Mouse (Mus musculus) cerebellum, adult (tissue): ENCODE results near the gene Tex21.

Experiments
- ATAC-seq: cut with Nextera tagmentation; 2 replicates; pipeline ENCODE4 v1.9.2; 2017; ENCODE audit warnings: mild to moderate bottlenecking, moderate library complexity, mixed read lengths; ENCODE audit not compliant: insufficient number of reproducible peaks, low FRiP score, low TSS enrichment

Tex21 gene

GRCm38 (mm10) chr12:76246646-76247045, at the start of gene Tex21:
TSS of gene Tex21 (minus strand) at chr12:76246746.
- no peak for ATAC-seq

- no peak for ATAC-seq
These were observed 46.6 kb upstream of the Tex21 start for GRCm38 (mm10) chr12:76293192-76293591.

- no peak for ATAC-seq
These were observed 43.7 kb upstream of the Tex21 start for GRCm38 (mm10) chr12:76290271-76290670.

- no peak for ATAC-seq
These were observed 42.9 kb upstream of the Tex21 start for GRCm38 (mm10) chr12:76289428-76289827.

GRCm38 (mm10) chr12:76288494-76288893, 41.9 kb upstream of the Tex21 start:
- ATAC-seq = no peak

- no peak for ATAC-seq
These were observed 41.4 kb upstream of the Tex21 start for GRCm38 (mm10) chr12:76287986-76288385.

DNA sequence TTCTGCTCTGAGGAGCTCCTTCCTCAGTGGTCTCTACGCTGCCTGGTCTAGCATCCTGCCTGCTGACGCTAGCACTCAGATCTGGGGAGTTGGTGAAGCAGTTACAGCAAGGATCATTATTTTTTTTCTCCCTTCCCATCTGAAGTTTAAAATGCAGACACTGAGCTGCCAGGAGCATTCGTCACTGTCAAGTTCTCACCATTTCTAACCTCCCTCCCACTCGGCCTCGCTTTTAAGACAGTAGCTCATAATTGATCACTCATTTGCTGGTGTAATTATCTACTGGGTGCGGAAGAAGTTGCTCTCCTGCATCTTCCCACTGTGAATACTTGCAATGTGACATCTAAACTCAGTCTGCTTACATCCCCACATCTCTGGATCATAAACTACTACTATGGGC, 38.9 kb upstream of the Tex21 start:
- no peak for ATAC-seq

- ATAC-seq = no peak
These were observed 36.1 kb upstream of the Tex21 start for GRCm38 (mm10) chr12:76282532-76283173.

DNA sequence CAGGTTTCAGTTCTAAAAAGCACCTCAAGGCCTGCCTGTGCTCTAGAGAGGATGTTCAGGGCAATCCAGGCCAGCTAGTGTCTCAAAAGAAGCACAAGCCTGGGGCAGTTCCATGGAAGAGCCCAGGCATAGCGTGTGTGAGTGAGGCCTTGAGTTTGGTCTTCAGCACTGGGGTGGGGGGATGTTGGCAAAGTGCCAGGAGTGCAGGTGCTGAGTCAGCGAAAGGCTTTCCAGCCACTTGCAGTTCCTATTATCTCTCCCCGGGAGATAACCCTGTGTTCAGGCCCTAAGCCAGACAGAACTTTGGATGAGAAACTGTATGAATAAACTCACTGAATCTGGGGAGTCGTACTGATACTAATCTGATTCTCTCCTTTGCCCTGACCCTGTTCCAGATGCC, 35.6 kb upstream of the Tex21 start:
- ATAC-seq = no peak

GRCm38 (mm10) chr12:76281111-76281660, 34.6 kb upstream of the Tex21 start:
- ATAC-seq = no peak

DNA sequence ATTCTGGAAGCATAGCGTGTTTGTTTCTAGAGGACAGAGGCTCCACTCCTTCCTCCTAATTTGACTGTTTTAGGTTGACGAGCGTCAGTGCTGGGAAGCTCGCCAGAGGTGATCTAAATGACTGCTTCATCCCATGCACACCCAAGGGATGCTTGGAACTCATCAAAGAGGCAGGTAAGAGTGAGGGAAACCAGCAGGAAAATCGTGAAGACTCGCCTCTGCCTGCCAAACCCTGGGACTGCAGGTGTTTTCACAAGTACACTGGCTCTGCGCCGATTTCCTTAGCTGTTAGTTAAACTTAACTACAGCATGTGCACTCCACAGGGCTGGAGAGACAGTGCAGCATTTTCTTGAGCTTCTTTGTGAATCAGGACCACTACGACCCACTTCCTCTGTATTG, 34.0 kb upstream of the Tex21 start:
- no peak for ATAC-seq

GRCm38 (mm10) chr12:76278209-76278608, 31.7 kb upstream of the Tex21 start:
- ATAC-seq = no peak

- no peak for ATAC-seq
These were observed 26.3 kb upstream of the Tex21 start for GRCm38 (mm10) chr12:76272610-76273524.

- no peak for ATAC-seq
These were observed 25.0 kb upstream of the Tex21 start for GRCm38 (mm10) chr12:76271516-76271915.

DNA sequence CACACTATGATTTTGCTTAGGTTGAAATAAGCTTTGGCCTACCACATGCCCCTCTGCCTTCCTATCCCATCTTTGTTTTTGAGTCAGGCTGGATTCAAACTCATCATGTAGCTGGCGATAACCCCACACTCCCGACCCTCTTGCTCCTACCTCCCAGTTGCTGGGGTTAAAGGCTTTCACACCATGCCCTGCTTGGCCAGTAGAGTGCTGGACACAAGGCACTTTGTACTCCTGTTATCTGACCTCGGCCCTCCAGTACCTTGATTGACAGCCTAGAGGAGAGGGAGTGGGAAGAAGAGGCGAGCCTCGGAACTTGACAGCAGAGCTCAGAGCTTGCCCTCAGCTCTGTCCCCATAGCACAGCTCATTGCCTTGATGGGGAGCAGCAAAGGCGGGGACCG, 22.6 kb upstream of the Tex21 start:
- ATAC-seq = no peak; the same call in 1 of the 2 replicates

DNA sequence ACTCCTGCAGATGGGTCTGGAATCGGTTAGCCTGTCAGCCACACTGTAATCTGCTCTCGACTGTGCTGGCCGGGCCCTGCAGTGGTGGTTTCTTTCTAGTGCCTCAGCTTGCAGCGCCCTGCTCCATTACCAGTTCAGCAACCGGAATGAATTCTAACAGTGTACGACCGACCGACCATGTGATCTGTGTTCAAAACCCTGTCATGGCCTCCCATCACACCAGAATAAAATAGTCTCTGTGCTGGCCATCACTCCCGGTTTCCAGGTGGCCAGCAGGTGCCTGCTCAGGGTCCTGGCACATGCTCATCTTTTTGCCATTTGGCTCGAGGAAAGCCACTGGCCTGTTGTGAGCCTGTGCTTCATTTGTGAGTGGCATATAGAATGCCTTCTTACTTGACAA, 22.1 kb upstream of the Tex21 start:
- ATAC-seq = peak; percentile 51

GRCm38 (mm10) chr12:76266875-76267274, 20.3 kb upstream of the Tex21 start:
- ATAC-seq = no peak

- no peak for ATAC-seq
These were observed 18.5 kb upstream of the Tex21 start for GRCm38 (mm10) chr12:76265001-76265400.

- ATAC-seq = 0 out of 2 replicates have a peak, but pooled peaks have one; percentile 39
These were observed 17.9 kb upstream of the Tex21 start for GRCm38 (mm10) chr12:76264325-76264965.

GRCm38 (mm10) chr12:76263876-76264275, 17.3 kb upstream of the Tex21 start:
- no peak for ATAC-seq

DNA sequence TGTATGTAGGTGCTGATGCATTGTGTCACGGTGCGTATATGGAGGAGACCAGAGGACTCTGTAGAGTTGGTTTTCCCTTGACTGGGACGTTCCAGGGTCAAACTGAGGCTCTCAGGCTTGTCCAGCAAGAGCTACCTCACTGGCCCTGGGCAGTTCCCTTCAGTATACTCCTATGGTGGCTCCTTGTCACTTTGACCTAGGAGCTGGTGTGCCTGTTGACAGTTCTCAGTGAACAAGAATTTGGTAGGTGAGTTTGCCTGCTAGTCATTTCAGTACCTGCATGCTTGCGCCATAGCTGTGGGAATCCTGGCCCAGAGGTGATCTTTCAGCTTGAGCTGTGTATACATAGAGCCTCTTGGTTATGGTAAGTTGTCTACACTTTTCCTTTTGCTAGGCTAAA, 16.4 kb upstream of the Tex21 start:
- ATAC-seq = no peak
